Mouse (Mus musculus) hindbrain, embryonic 14.5 days (tissue): ENCODE results near the gene Zfp69. TPM values are rescaled to one million over a fixed set of nuclear protein-coding genes. Genes with fewer than 3 reads are reported as not detected.

Experiments used
- ATAC-seq: fragments of 200-750 bp; cut with Nextera tagmentation; 2 replicates; pipeline ENCODE4 v1.8.0; 2017; ENCODE audit warnings: moderate number of reproducible peaks, mild to moderate bottlenecking, moderate TSS enrichment, moderate library complexity; ENCODE audit not compliant: low FRiP score
- DNase-seq: peaks from one replicate; pipeline ENCODE4 v3.0.0-alpha.2; 2015; ENCODE audit warnings: low spot score
- H3K27ac ChIP-seq: fragments of 300-500 bp; sonication (generic); 2 replicates; pipeline ENCODE4 v1.5.1; 2014; ENCODE audit warnings: mild to moderate bottlenecking, moderate library complexity
- H3K27me3 ChIP-seq: fragments of 300-500 bp; sonication (generic); 2 replicates; pipeline ENCODE4 v1.6.1; 2014; ENCODE audit warnings: mild to moderate bottlenecking, low read length, mixed read lengths; ENCODE audit not compliant: control insufficient read depth, insufficient read depth
- H3K36me3 ChIP-seq: fragments of 300-500 bp; sonication (generic); replicated peaks from 2 replicates; pipeline ENCODE4 v1.6.1; 2014; ENCODE audit not compliant: control insufficient read depth, insufficient read depth
- H3K4me1 ChIP-seq: fragments of 300-500 bp; sonication (generic); replicated peaks from 2 replicates; pipeline ENCODE4 v1.6.1; 2014; ENCODE audit warnings: antibody characterized with exemption, low read length, mixed read lengths; ENCODE audit not compliant: control insufficient read depth, insufficient read depth
- H3K4me2 ChIP-seq: fragments of 300-500 bp; sonication (generic); replicated peaks from 2 replicates; pipeline ENCODE4 v1.6.1; 2014; ENCODE audit warnings: mild to moderate bottlenecking, moderate library complexity
- H3K4me3 ChIP-seq: fragments of 300-500 bp; sonication (generic); replicated peaks from 2 replicates; pipeline ENCODE4 v1.5.1; 2014; ENCODE audit warnings: mild to moderate bottlenecking, low read length
- H3K9ac ChIP-seq: fragments of 300-500 bp; sonication (generic); 2 replicates; pipeline ENCODE4 v1.6.1; 2014
- H3K9me3 ChIP-seq: fragments of 300-500 bp; sonication (generic); 2 replicates; pipeline ENCODE4 v1.6.1; 2016; ENCODE audit warnings: low read length; ENCODE audit not compliant: control insufficient read depth
- WGBS: fragments of 180-500 bp; shearing (Covaris S2); extraction: QIAGEN DNeasy Blood & Tissue Kit; methylation state at CpG from one replicate; pipeline ENCODE4 v1.1.7; 2014; 5-methylcytosine and 5-hydroxymethylcytosine counted together
- polyA plus RNA-seq: library from polyadenylated mRNA; unstranded; fragments of >200 nt; fragmentation: Nextera tagmentation; extraction: Ambion mirVana; gene quantifications from 2 replicates; pipeline ENCODE4 v1.2.1, GENCODE M21; 2014

Zfp69 gene
- polyA plus RNA-seq, result 5.4 and 6.0 TPM in 2 replicates

DNA sequence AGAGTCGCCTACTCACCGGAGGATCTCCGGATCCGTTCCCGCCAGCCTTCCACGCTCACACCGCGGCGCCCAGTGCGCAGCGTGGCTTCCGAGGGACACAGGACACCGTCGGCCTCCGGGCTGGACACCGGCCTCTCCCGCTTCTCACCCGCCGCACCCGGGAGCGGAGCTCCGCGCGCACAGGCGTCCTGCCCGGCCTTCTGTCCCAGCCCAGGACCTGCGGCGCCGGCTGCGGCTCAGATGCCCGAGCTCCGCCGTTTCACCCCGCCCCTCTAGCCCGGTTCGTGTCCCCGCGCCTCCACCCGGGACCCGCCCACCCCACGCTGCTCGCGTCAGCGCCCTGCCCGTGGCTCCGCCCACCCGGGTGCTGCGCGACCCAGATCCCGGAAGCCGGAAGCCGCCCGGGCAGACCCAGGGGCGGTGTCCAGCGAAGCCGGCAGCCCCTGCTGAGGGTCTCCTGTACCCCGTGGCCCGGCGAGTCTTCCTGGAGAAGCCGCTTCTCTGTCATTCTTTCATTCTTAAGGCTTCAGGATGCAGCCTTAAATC lies at the start of gene Zfp69:
Gene Zfp69 (minus strand): TSS at position 272 of the 546 bp plus-strand sequence.
- Histone ChIP-seq H3K4me1 (peaks cover 12% of the 10 kb centered on the region; the same call in 1 of the 2 replicates), H3K27ac (peak within 1 kb of the TSS; percentile 73), H3K9me3 (no peaks in the 10 kb centered on the region), H3K9ac (peak within 1 kb of the TSS; percentile 69), H3K4me2 (peak within 1 kb of the TSS; percentile 84), H3K27me3 (no peaks in the 10 kb centered on the region), H3K4me3 (peak within 1 kb of the TSS; percentile 74), H3K36me3 (peaks cover 7% of the 10 kb centered on the region)
- DNase-seq (peak; percentile 87), ATAC-seq (peak; percentile 97)
- WGBS, result under 1% methylated on average over 54 of the region's 60 CpGs

DNA sequence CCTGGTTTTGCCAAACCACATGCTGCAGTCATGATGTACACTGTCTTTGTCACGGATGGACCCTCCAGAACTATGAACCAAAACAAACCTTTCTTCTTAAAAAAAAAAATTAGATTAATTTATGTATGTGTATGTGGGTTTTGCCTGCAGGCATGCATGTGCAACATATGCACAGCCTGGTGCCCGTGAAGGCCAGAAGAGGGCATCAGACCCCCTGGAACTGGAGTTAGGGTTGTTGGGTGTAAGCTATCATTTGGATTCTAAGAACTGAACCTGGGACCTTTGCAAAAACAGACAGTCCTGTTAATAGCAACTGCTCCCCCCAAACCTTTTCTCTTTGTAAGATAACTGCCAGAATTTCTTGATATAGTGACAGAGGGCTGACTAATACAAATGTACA lies 49.5 kb upstream of the Zfp69 start:
- H3K9ac ChIP-seq, result no peak overlapping the region
- H3K4me2 ChIP-seq, result no peak overlapping the region
- H3K36me3 ChIP-seq, result no peaks in the 10 kb centered on the region
- no peak for ATAC-seq
- no peak for DNase-seq
- H3K27ac ChIP-seq, result no peak overlapping the region
- H3K4me1 ChIP-seq, result peaks cover 38% of the 10 kb centered on the region
- no peaks in the 10 kb centered on the region for H3K9me3 ChIP-seq
- H3K27me3 ChIP-seq, result no peaks in the 10 kb centered on the region
- H3K4me3 ChIP-seq, result no peak overlapping the region
- 86% methylated on average over 2 of the region's 2 CpGs for WGBS

DNA sequence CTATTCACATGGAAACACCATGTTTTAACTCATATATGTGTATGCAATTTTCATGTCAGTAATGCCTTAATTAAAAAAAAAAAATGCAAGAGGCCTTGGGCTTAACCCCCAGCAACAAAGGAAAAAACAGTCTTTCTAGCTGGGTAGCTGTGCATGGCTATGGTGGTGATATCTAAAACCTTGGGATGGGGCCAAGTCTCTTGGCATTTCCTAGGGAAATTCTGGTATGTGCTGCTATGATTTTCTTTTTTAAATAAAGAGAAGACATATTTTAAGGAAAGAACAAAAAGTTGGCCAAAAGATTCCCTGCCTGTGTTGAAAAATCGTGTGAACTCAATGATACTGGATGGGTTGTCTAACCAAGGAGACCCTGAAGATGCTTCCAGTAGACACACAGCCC lies 44.4 kb upstream of the Zfp69 start:
- Histone ChIP-seq H3K27me3 (no peaks in the 10 kb centered on the region), H3K4me3 (no peak overlapping the region), H3K4me1 (no peaks in the 10 kb centered on the region), H3K4me2 (no peak overlapping the region), H3K36me3 (no peaks in the 10 kb centered on the region), H3K9ac (no peak overlapping the region), H3K9me3 (no peaks in the 10 kb centered on the region), H3K27ac (no peak overlapping the region)
- WGBS, result 85% methylated on average over 1 of the region's 1 CpGs
- ATAC-seq, result no peak
- DNase-seq, result no peak

DNA sequence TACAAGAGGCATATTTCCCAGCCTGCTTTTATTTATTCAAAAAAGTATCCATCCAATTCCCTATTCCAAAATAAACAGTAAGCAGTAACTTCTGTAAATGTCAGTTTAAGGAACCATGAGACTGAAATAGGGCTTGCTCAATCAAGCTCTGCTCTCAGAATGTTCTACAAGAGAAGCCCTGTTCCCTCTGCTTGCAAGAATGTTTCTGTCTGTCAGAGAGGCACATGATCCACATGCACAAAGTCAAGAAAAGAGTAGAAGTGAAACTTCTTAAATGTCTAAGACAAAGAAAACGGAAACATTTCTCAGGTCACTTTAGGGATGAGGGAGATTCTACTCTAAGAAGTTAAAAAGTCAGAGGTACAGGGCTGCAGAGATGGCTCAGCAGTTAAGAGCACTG lies 41.5 kb upstream of the Zfp69 start:
- Histone ChIP-seq H3K27ac (no peak overlapping the region), H3K4me2 (no peak overlapping the region), H3K36me3 (0 out of 2 replicates have a peak, but pooled peaks cover 4% of the 10 kb centered on the region), H3K9me3 (no peaks in the 10 kb centered on the region), H3K4me3 (no peak overlapping the region), H3K4me1 (no peaks in the 10 kb centered on the region), H3K9ac (no peak overlapping the region), H3K27me3 (no peaks in the 10 kb centered on the region)
- DNase-seq, result no peak
- 95% methylated on average over 1 of the region's 1 CpGs for WGBS
- no peak for ATAC-seq

DNA sequence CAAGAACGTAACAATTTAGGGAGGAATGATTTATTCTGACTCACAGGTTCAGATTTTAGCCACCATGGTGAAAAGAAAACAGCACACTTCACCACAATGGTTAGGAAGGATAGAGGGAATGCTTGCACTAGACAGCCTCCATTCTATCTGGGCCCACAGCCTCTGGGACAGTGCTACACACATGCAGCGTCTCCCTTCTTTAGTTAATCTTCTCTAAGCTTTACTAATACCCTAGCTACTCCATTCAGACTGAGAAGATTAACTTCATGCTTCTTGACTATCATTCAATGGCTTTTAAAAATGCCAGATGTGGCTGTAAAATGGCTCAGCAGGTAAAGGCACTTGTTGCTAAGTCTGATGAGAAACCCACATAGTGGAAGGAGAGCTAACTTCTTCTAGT lies 40.8 kb upstream of the Zfp69 start:
- DNase-seq, result no peak

DNA sequence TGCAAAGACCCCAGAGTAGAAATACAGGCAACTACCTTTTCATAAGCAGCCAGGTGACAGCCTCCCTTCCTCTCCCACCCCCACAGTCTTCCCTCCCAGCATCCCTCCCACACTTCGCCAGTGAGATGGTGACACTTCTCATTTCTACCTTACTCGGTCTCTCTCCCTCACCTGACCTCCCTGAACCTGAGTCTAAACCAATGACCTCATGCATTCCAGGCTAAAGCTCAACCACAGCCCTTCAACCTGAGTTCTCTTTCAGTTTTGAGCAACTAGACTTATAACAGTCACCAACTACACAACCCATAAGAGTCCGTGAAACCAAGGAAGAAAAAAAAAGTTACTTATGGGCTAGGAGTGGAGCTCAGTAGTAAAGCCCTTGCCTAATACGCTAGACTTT lies 35.8 kb upstream of the Zfp69 start:
- H3K4me3 ChIP-seq, result no peak overlapping the region
- no peak overlapping the region for H3K27ac ChIP-seq
- H3K27me3 ChIP-seq, result no peaks in the 10 kb centered on the region
- no peak for DNase-seq
- no peak for ATAC-seq
- H3K4me1 ChIP-seq, result no peaks in the 10 kb centered on the region
- no peak overlapping the region for H3K4me2 ChIP-seq
- peaks cover 20% of the 10 kb centered on the region for H3K36me3 ChIP-seq
- H3K9ac ChIP-seq, result no peak overlapping the region
- no peaks in the 10 kb centered on the region for H3K9me3 ChIP-seq
- WGBS, result 87% methylated on average over 4 of the region's 4 CpGs

More for the DNA sequence above, 40.8 kb upstream of the Zfp69 start:
- no peak overlapping the region for H3K9ac ChIP-seq
- no peaks in the 10 kb centered on the region for H3K9me3 ChIP-seq
- no peak overlapping the region for H3K27ac ChIP-seq
- no peaks in the 10 kb centered on the region for H3K27me3 ChIP-seq
- no peak overlapping the region for H3K4me3 ChIP-seq
- ATAC-seq, result no peak
- WGBS, result 75% methylated on average over 2 of the region's 2 CpGs
- H3K36me3 ChIP-seq, result 0 out of 2 replicates have a peak, but pooled peaks cover 5% of the 10 kb centered on the region
- H3K4me1 ChIP-seq, result no peaks in the 10 kb centered on the region
- no peak overlapping the region for H3K4me2 ChIP-seq

DNA sequence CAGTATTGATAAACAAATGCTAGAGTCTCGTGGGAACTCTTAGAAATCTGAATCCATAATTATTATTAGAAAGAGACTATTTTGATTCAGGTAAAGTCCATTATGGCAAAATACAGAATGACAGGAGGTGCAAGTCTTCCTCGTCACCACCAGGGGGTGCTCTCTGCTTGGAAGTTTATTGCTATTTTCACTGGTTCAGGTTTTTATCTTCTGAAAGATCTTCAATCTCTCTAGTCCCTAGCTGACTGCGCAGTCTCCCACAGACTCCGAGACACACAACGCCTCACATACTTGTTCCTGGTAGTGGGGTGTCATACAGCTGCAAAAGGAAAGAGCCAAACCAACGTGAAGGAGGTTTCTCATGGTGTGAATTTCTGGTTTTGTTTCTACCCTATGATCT lies 34.9 kb upstream of the Zfp69 start:
- H3K9ac ChIP-seq, result no peak overlapping the region
- ATAC-seq (0 out of 2 replicates have a peak, but pooled peaks have one; percentile 46), DNase-seq (peak; percentile 83)
- H3K4me2 ChIP-seq, result no peak overlapping the region
- H3K36me3 ChIP-seq, result peaks cover 21% of the 10 kb centered on the region
- no peaks in the 10 kb centered on the region for H3K27me3 ChIP-seq
- no peak overlapping the region for H3K27ac ChIP-seq
- no peaks in the 10 kb centered on the region for H3K9me3 ChIP-seq
- H3K4me3 ChIP-seq, result no peak overlapping the region
- 28% methylated on average over 6 of the region's 6 CpGs for WGBS
- H3K4me1 ChIP-seq, result no peaks in the 10 kb centered on the region

DNA sequence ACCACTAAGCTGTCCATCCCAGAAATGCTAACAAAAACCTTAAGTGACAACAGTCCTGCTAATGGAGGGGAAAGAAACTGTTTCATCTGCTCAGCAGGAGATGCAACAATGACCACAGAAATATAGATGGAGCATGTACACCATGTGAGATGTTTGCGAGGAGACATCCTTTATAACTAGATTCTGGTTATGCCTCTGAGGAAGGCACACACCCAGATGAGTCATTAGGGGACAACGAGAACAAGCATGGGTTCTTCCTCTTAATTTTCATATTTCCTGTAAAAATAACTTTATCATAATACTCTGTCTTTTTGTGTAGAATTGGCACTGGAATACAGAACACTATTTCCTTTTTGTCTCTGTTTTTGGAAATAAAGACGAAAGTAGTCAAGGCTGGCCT lies 26.7 kb upstream of the Zfp69 start:
- DNase-seq (no peak), ATAC-seq (no peak)
- Histone ChIP-seq H3K36me3 (peaks cover 51% of the 10 kb centered on the region), H3K9ac (no peak overlapping the region), H3K27ac (no peak overlapping the region), H3K4me1 (no peaks in the 10 kb centered on the region), H3K27me3 (no peaks in the 10 kb centered on the region), H3K4me3 (no peak overlapping the region), H3K4me2 (no peak overlapping the region), H3K9me3 (no peaks in the 10 kb centered on the region)
- WGBS, result 96% methylated on average over 3 of the region's 3 CpGs

DNA sequence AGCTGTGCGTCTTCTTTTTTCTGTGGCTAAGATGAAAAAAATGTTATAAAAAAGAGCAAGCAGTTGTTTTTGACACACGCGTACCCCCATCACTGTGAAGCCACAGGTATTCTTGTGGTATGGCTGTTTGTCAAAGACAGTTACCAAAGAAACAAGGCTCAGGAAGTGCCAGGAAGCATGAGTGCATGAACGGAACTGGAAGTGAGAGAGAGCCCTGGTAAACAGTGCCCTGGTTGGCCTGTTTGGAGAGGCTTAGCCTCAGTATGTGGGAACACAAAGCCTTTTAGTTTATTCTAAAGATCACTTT lies 23.9 kb upstream of the Zfp69 start:
- Histone ChIP-seq H3K4me1 (no peaks in the 10 kb centered on the region), H3K36me3 (peaks cover 65% of the 10 kb centered on the region), H3K27me3 (no peaks in the 10 kb centered on the region), H3K4me3 (no peak overlapping the region), H3K9ac (no peak overlapping the region), H3K4me2 (no peak overlapping the region), H3K9me3 (no peaks in the 10 kb centered on the region), H3K27ac (no peak overlapping the region)
- no peak for DNase-seq
- 94% methylated on average over 4 of the region's 4 CpGs for WGBS
- ATAC-seq, result no peak
